Mouse (Mus musculus): ENCODE measurements around the gene Copg1.

DNA sequence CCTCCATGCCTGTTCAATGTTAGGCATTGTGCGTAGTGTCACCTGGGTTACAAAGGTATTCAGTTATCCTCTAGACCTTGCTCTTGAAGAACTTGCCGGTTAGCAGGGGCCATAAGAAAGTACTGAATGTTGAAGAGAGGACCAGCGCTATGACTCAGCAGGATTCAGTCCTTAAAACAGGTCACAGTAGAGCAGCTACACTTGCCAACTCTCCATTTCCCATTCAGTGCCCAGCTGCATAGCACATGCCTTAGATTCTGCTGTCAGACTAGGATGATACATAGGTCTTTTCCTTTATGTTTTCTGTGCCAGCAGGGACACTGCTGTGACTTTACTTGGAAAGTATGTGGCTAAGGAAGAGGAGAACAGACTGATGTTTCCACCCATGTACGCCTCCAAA lies 34.2 kb upstream of the Copg1 start:
- TF ChIP-seq CTCF (IDR thresholded peaks at IDR 0.05; ENCODE audit: control insufficient read depth, insufficient read depth, insufficient replicate concordance, low read depth, low read length), result no peak
- TF ChIP-seq POLR2A (IDR thresholded peaks at IDR 0.05; ENCODE audit: control insufficient read depth, low read depth, low read length), result no peak

Data from testis, adult 2 months (tissue).